Mouse (Mus musculus): ENCODE data around the gene Morn3. TPM values are rescaled to one million over a fixed set of nuclear protein-coding genes. Genes with fewer than 3 reads are reported as not detected.

Morn3 gene
- 0.43 TPM in 1 of 2 replicates, not detected in the other for polyA plus RNA-seq (2015; fragmentation: Nextera tagmentation; extraction: Ambion mirVana)

- ATAC-seq, result no peak
- 84% methylated on average over 3 of the region's 3 CpGs for WGBS
Observed at GRCm38 (mm10) chr5:123046916-123047315, at the start of gene Morn3. Morn3 (minus strand) TSS chr5:123047016.

GRCm38 (mm10) chr5:123096299-123096698, 49.5 kb upstream of the Morn3 start:
- Histone ChIP-seq H3K27me3 (replicated peaks; ENCODE audit: control insufficient read depth, insufficient read depth, low read length) (no peaks in the 10 kb centered on the region), H3K36me3 (ENCODE audit: control insufficient read depth, insufficient read depth) (no peaks in the 10 kb centered on the region), H3K9me3 (ENCODE audit: control insufficient read depth) (no peaks in the 10 kb centered on the region), H3K4me2 (replicated peaks; ENCODE audit: low read depth) (no peak overlapping the region), H3K27ac (ENCODE audit: low read depth, low read length) (no peak overlapping the region), H3K9ac (ENCODE audit: low read depth, low read length) (no peak overlapping the region), H3K4me1 (replicated peaks; ENCODE audit: control insufficient read depth, insufficient read depth, low read length) (no peaks in the 10 kb centered on the region), H3K4me3 (ENCODE audit: low read depth, low read length) (no peak overlapping the region)
- TF ChIP-seq CTCF (IDR thresholded peaks at IDR 0.05; ENCODE audit: low read depth), result no peak
- WGBS, result 91% methylated on average over 8 of the region's 8 CpGs
- ATAC-seq, result no peak

More at GRCm38 (mm10) chr5:123046916-123047315, at the start of gene Morn3:
- Histone ChIP-seq H3K27me3 (replicated peaks; ENCODE audit: control insufficient read depth, insufficient read depth, low read length) (no peaks in the 10 kb centered on the region), H3K36me3 (ENCODE audit: control insufficient read depth, insufficient read depth) (no peaks in the 10 kb centered on the region), H3K4me2 (replicated peaks; ENCODE audit: low read depth) (no peak within 1 kb of the TSS), H3K27ac (ENCODE audit: low read depth, low read length) (no peak within 1 kb of the TSS), H3K4me3 (ENCODE audit: low read depth, low read length) (no peak within 1 kb of the TSS), H3K9me3 (ENCODE audit: control insufficient read depth) (no peaks in the 10 kb centered on the region), H3K9ac (ENCODE audit: low read depth, low read length) (no peak within 1 kb of the TSS), H3K4me1 (replicated peaks; ENCODE audit: control insufficient read depth, insufficient read depth, low read length) (no peaks in the 10 kb centered on the region)
- no peak for TF ChIP-seq CTCF (IDR thresholded peaks at IDR 0.05; ENCODE audit: low read depth)

GRCm38 (mm10) chr5:123094238-123094991, 47.6 kb upstream of the Morn3 start:
- H3K9me3 ChIP-seq (ENCODE audit: control insufficient read depth), result no peaks in the 10 kb centered on the region
- H3K27ac ChIP-seq (ENCODE audit: low read depth, low read length), result no peak overlapping the region
- no peak overlapping the region for H3K9ac ChIP-seq (ENCODE audit: low read depth, low read length)
- H3K4me3 ChIP-seq (ENCODE audit: low read depth, low read length), result no peak overlapping the region
- H3K4me2 ChIP-seq (replicated peaks; ENCODE audit: low read depth), result no peak overlapping the region
- no peaks in the 10 kb centered on the region for H3K4me1 ChIP-seq (replicated peaks; ENCODE audit: control insufficient read depth, insufficient read depth, low read length)
- H3K36me3 ChIP-seq (ENCODE audit: control insufficient read depth, insufficient read depth), result no peaks in the 10 kb centered on the region
- ATAC-seq, result no peak
- 74% methylated on average over 25 of the region's 25 CpGs for WGBS
- no peak for TF ChIP-seq CTCF (IDR thresholded peaks at IDR 0.05; ENCODE audit: low read depth)
- H3K27me3 ChIP-seq (replicated peaks; ENCODE audit: control insufficient read depth, insufficient read depth, low read length), result no peaks in the 10 kb centered on the region

- no peak overlapping the region for H3K4me3 ChIP-seq (ENCODE audit: low read depth, low read length)
- no peaks in the 10 kb centered on the region for H3K36me3 ChIP-seq (ENCODE audit: control insufficient read depth, insufficient read depth)
- no peak overlapping the region for H3K27ac ChIP-seq (ENCODE audit: low read depth, low read length)
- no peaks in the 10 kb centered on the region for H3K27me3 ChIP-seq (replicated peaks; ENCODE audit: control insufficient read depth, insufficient read depth, low read length)
- H3K4me1 ChIP-seq (replicated peaks; ENCODE audit: control insufficient read depth, insufficient read depth, low read length), result no peaks in the 10 kb centered on the region
- no peak for TF ChIP-seq CTCF (IDR thresholded peaks at IDR 0.05; ENCODE audit: low read depth)
- H3K9ac ChIP-seq (ENCODE audit: low read depth, low read length), result no peak overlapping the region
- H3K4me2 ChIP-seq (replicated peaks; ENCODE audit: low read depth), result no peak overlapping the region
- ATAC-seq, result no peak
- 63% methylated on average over 14 of the region's 14 CpGs for WGBS
- no peaks in the 10 kb centered on the region for H3K9me3 ChIP-seq (ENCODE audit: control insufficient read depth)
Observed at GRCm38 (mm10) chr5:123093077-123093633, 46.3 kb upstream of the Morn3 start.

GRCm38 (mm10) chr5:123090560-123091306, 43.9 kb upstream of the Morn3 start:
- no peaks in the 10 kb centered on the region for H3K9me3 ChIP-seq (ENCODE audit: control insufficient read depth)
- no peak overlapping the region for H3K4me3 ChIP-seq (ENCODE audit: low read depth, low read length)
- no peak overlapping the region for H3K9ac ChIP-seq (ENCODE audit: low read depth, low read length)
- H3K4me2 ChIP-seq (replicated peaks; ENCODE audit: low read depth), result no peak overlapping the region
- WGBS, result 77% methylated on average over 10 of the region's 10 CpGs
- no peaks in the 10 kb centered on the region for H3K27me3 ChIP-seq (replicated peaks; ENCODE audit: control insufficient read depth, insufficient read depth, low read length)
- no peak for ATAC-seq
- TF ChIP-seq CTCF (IDR thresholded peaks at IDR 0.05; ENCODE audit: low read depth), result no peak
- no peaks in the 10 kb centered on the region for H3K4me1 ChIP-seq (replicated peaks; ENCODE audit: control insufficient read depth, insufficient read depth, low read length)
- H3K36me3 ChIP-seq (ENCODE audit: control insufficient read depth, insufficient read depth), result no peaks in the 10 kb centered on the region
- H3K27ac ChIP-seq (ENCODE audit: low read depth, low read length), result no peak overlapping the region

- 92% methylated on average over 4 of the region's 4 CpGs for WGBS
- Histone ChIP-seq H3K4me2 (replicated peaks; ENCODE audit: low read depth) (no peak overlapping the region), H3K4me3 (ENCODE audit: low read depth, low read length) (no peak overlapping the region), H3K9me3 (ENCODE audit: control insufficient read depth) (no peaks in the 10 kb centered on the region), H3K27me3 (replicated peaks; ENCODE audit: control insufficient read depth, insufficient read depth, low read length) (no peaks in the 10 kb centered on the region), H3K36me3 (ENCODE audit: control insufficient read depth, insufficient read depth) (no peaks in the 10 kb centered on the region), H3K9ac (ENCODE audit: low read depth, low read length) (no peak overlapping the region), H3K27ac (ENCODE audit: low read depth, low read length) (no peak overlapping the region), H3K4me1 (replicated peaks; ENCODE audit: control insufficient read depth, insufficient read depth, low read length) (no peaks in the 10 kb centered on the region)
- no peak for ATAC-seq
- no peak for TF ChIP-seq CTCF (IDR thresholded peaks at IDR 0.05; ENCODE audit: low read depth)
Observed at GRCm38 (mm10) chr5:123088784-123089183, 42.0 kb upstream of the Morn3 start.
